Mouse (Mus musculus): ENCODE data around the gene Ikbip.

The Ikbip gene

GRCm38 (mm10) chr10:91082550-91083392, at the start of gene Ikbip, which contains the start of gene Apaf1:
Gene Ikbip, plus strand, starts transcription at chr10:91082940.
Gene Apaf1, minus strand, starts transcription at chr10:91082770.
- DNase-seq (ENCODE audit: low spot score) = peak; percentile 100

DNA sequence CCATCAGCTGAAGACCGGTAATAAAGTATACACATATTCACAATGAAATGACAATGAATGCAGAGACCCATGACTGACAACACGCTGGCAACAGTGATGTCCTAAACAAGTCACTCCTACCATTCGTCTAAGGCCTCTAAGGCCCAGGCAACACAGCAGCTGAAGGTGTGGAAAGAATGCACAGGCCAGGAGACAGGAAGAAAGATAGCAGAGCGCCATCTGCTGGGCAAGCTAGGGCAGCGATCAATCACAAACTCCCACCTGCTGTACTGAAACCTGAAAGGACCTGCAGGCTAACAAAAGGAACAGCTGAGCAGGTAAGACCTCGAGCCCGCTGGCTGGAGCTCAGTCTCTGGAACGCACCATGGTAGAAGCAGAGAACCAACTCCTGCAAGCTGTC, 48.8 kb upstream of the Ikbip start:
- peak; percentile 49 for DNase-seq (ENCODE audit: low spot score)

- DNase-seq (ENCODE audit: low spot score) = no peak
Observed at GRCm38 (mm10) chr10:91049696-91050095, 33.0 kb upstream of the Ikbip start.

DNA sequence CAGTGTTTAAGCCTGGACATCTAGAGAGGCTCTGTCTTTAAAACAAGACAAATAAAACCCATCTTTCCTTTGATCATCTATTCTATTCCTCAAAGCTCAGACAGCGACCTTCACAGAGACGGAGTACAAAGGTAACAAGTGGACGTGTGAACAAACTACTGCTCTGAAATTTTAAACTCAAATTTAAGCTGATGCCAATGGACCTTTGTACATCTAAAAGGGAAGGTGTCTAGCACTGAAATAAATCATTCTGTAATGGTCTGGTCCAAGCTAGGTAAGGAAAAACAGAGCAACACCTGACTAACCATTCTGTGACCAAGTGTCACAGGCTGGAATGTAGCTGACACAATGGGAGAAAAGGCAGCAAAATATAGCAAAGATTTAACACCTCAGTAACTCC, 31.6 kb upstream of the Ikbip start:
- no peak for DNase-seq (ENCODE audit: low spot score)

- no peak for DNase-seq (ENCODE audit: low spot score)
Observed at GRCm38 (mm10) chr10:91052734-91053133, 30.0 kb upstream of the Ikbip start.

DNA sequence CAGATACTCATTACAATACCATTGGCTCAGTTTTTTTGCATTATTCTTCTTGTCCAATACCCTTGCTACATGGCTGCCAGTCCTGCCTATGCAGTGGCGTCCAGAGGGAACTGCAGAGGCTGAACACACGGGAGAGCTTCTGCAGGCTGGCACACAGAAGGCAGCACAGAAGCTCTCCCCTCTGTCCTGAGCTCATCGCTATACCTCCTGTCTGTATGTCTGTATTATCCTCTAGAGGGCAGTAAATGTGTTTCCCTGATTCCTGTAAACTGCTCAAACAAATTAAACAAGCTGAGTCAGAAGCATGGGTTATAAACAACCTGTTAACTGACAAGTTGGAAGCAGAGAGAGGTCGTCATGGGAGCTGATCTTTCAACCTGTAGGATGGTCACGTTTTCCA, 22.0 kb upstream of the Ikbip start:
- no peak for DNase-seq (ENCODE audit: low spot score)

DNA sequence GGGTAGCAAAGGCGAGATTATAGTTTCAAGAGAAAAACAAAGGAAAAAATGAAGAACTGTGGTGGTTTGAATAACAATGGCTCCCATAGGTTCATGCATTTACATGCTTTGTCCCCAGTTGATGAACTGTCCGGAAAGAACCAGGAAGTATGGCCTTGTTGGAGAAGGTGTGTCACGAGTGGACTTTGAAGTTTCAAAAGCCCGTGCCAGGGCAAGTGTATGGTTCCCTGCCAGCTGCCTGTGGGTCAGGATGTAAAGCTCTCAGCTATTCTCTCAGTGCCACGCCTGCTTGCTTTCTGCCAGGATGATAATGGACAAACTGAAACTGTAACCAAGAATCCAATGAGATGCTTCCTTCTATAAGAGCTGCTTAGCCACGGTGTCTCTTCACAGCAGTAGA, 20.4 kb upstream of the Ikbip start:
- no peak for DNase-seq (ENCODE audit: low spot score)

DNA sequence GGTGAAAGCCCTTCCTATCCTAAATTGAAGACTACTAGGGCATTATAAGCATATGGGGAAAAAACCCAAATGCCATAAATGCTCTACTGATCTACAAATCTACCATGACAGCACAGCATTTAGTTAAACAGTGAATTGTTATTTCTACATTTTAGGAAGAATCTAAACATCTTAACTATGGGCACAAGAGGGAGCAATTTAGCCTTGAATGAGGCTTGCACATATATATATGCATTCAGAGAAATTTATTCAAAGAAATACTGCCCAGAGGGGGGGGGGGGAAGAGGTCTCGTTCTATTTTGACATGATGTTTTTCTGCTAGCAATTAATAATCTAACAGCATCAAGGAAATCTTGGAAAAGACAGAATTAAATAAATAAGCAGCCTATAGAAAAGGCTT, 11.0 kb upstream of the Ikbip start:
- no peak for DNase-seq (ENCODE audit: low spot score)

GRCm38 (mm10) chr10:91073345-91073744, 9.4 kb upstream of the Ikbip start:
- no peak for DNase-seq (ENCODE audit: low spot score)

DNA sequence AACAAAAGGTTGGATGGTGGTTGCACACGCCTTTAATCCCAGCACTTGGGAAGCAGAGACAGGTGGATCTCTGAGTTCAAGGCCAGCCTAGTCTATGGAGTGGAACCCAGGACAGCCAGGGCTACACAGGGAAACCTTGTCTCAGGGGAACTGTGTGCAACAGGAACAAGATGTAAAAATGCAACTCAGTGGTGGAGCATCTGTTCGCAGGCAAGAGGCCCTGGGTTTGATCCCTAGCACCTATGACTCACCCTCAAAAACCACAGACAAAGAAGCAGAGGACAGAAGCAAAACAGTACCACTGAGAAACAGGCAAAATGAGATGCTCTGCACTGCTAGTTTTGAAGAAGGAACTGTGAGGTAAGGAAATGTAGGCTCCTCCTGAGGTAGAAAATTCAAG, 6.1 kb upstream of the Ikbip start:
- no peak for DNase-seq (ENCODE audit: low spot score)

GRCm38 (mm10) chr10:91080540-91080939, 2.2 kb upstream of the Ikbip start:
- no peak for DNase-seq (ENCODE audit: low spot score)

DNA sequence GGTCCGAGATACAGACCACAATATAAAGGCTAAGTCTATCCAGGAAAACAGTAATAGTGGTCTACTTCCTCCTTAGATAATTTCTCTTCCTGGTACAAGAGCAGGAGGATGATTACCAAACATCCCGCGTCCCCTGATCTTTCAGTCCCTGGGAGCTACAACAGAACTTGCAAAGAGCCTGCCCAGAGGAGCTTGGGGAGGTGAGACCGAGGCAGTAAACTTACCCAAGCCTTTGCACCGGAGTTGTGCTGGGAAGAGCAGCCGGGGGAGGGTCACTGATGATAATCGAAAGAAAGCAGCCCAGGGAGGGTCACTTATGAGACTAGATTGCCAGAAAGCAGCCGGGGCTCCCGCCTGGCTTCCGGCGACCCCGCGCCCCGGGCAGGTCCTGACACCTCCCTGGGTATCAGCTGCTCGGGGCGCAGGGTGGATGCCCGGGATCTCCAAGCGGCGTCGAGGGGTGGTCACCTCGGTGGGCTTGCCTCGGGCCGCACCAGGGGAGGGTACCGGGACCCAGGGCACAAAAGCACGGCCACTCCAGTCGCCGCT, 707 bp upstream of the Ikbip start:
- DNase-seq (ENCODE audit: low spot score) = no peak

DNA sequence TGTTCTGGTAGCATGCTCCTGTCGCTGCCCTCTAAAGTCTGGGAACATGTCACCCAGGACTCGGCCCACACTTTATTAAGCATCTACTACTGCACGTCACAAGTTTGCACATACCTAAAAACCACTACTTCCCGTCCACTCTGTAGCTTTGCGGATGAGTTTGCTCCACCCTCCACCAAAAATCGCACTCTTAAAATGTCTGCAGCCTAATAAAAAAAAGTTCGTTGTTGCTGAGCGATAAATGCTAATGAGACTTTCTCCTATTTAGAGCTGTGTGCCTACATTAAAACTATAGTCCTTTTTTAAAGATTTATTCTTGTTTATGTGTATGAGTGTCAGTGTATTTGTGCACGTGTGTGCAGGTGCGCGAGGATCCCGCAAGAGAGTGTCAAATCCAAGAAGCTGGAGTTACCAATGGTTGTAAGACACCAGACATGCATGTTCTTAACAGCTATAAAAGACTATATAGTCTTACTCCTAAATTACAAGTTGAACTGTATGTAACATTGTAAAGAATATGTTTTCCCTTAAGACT, 720 bp downstream of the Ikbip start:
- no peak for DNase-seq (ENCODE audit: low spot score)

DNA sequence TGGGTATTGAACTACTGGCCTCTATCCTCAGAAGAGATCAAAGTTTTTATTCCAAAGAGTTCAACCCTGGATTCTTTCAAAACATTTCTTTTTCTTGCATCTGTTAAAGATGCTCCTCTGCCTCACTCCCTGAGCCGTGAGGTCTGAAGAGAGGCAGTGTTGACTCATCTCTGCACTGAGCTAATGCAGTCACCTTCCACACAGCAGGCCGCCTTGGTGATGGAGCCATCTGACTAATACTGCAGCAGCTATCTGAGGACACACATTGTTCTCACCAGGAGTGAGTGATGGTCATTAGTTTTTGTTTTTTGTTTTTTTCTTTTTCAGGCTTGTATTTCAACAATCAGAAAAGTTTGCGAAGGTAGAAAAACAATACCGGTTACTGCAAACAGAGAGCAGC, 10.1 kb downstream of the Ikbip start:
- no peak for DNase-seq (ENCODE audit: low spot score)

GRCm38 (mm10) chr10:91094251-91095104, 11.7 kb downstream of the Ikbip start:
- DNase-seq (ENCODE audit: low spot score) = no peak

DNA sequence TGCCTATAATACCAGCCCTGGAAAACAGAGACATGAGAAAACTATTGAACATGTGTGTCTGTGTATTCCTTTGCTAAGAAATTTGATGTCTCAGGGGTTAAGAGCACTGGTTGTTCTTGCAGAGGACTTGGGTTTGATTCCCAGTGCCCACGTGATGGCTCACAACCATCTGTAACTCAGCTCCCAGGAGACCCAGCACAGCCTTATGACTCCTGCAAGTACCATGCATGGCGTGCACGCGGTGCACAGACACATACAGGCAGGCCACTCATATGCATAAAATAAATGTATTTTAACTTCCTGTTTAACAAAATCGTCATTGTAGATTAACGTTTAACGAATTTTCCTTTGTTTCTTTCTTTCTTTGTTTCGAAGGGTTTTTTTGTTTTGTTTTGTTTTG, 15.3 kb downstream of the Ikbip start:
- DNase-seq (ENCODE audit: low spot score) = no peak

- DNase-seq (ENCODE audit: low spot score) = no peak
Observed at GRCm38 (mm10) chr10:91100101-91100500, 17.4 kb downstream of the Ikbip start.

DNA sequence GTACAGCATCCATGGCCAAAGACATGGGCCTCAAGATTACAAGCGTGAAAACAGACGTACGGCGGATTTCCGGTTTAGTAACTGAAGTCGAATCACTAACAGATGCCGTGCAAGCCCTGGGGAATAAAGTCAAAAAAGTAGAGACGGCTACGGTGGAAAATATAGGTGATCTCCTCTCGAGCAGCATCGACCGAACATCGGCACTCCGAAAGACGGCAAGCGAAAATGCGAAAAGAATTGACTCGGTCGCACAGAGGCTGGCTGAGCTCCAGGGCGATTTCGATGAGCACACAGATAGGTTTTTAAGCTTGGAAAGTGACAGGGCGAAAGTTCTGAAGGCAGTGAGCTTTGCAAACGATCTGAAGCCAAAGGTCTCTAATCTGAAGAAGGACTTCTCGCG, 19.2 kb downstream of the Ikbip start:
- no peak for DNase-seq (ENCODE audit: low spot score)

DNA sequence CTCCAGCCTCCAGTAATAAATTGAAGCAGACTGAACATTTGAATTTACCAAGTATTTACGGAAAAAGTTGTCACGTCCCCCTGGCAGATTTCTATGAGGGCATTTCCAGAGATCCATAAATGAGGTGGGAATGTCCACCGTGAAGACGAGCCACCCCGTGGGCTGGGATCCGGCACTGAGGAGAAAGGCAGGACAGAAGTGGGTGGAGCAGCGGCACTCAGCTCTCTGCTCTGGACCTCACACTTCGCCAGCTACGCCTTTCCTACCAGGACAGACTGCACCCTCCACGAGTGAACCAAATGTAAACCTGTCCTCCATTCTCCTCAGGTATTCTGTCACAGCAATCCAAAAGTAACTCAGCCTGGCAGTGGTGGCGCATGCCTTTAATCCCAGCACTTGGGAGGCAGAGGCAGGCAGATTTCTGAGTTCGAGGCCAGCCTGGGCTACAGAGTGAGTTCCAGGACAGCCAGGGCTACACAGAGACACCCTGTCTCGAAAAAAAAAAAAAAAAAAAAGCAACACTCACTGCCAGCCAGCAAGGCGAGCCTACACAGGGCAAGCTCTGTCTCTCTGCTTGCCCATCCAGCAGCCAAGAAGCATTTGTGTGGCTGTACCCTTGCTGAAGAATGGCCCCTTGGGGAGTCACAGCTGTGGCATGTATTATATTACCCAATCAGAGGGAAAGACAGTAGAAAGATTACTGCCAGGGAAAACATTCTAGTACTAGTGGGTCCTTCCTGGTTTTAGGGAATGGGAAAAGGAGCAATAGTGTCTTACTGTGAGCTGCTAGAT, 20.3 kb downstream of the Ikbip start:
- no peak for DNase-seq (ENCODE audit: low spot score)

DNA sequence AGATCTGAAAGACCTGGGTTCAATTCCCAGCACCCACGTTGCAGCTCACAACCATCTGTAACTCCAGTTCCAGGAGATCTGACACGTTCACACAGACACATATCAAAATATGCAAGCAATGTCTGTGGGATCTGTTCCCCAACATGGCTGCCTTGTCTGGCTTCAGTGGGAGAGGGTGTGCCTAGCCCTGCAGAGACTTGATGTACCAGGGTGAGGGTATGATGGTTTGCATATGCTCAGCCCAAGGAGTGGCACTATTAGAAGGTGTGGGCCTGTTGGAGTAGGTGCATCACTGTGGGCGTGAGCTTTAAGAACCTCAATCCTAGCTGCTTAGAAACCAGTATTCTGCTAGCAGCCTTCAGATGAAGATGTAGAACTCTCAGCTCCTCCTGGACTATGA, 23.2 kb downstream of the Ikbip start:
- DNase-seq (ENCODE audit: low spot score) = no peak

- DNase-seq (ENCODE audit: low spot score) = no peak
Observed at GRCm38 (mm10) chr10:91109841-91110240, 27.1 kb downstream of the Ikbip start.

GRCm38 (mm10) chr10:91116958-91117357, 34.2 kb downstream of the Ikbip start:
- DNase-seq (ENCODE audit: low spot score) = no peak
